ENCODE assay signal across 16 mouse cellular contexts in the genomic region with DNA sequence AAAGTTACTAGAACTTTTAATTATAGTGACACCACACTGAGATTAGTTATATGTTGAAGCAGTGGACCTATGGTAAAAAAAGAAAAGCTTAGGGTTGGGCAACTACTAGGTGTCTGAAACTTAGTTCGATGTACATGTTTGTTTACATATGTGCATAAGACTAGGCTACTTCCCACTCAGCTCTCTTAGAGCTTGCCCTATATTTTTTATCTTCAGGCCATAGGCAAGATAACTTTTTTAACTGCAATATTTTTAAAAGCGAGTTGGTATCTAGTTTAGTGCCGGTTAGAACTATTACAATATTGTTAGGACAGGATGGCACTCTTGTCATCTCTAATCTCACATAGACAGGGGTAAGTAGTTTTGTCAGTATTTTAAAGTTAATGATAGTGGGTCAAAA. TPM values are rescaled to one million over a fixed set of nuclear protein-coding genes. Genes with fewer than 3 reads are reported as not detected.
"Had no signal": no experiment of that assay in that cellular context is flagged by ENCODE, and none has a peak within 500 bp of the region (broad histone marks: within the 10 kb centered on the region; RNA-seq: fewer than 3 reads in every experiment).

No protein-coding gene starts in this region.

- H3K27ac ChIP-seq: midbrain, embryonic 10.5 days; midbrain, embryonic 12.5 days; neural tube, embryonic 13.5 days; neural tube, embryonic 15.5 days had no signal

- H3K4me2 ChIP-seq: lung, embryonic 14.5 days; midbrain, embryonic 12.5 days; neural tube, embryonic 13.5 days; neural tube, embryonic 15.5 days had no signal

- H3K9ac ChIP-seq: lung, embryonic 14.5 days; midbrain, embryonic 12.5 days; neural tube, embryonic 13.5 days; neural tube, embryonic 15.5 days had no signal

- H3K4me3 ChIP-seq: midbrain, embryonic 10.5 days; midbrain, embryonic 12.5 days; myocyte; neural tube, embryonic 13.5 days; neural tube, embryonic 15.5 days had no signal

- ATAC-seq: midbrain, embryonic 16.5 days had no signal

- H3K27me3 ChIP-seq: midbrain, embryonic 12.5 days; neural tube, embryonic 13.5 days; neural tube, embryonic 15.5 days had no signal

- DNase-seq: retina, postnatal 1 day; right cerebral cortex, adult 18-20 months; right cerebral cortex, postnatal 25 days; right cerebral cortex, postnatal 4 days; spleen, adult 18-20 months; thymus, adult 18-20 months; thymus, postnatal 14 days; thymus, postnatal 4 days had no signal

- H3K9me3 ChIP-seq: midbrain, embryonic 10.5 days; midbrain, embryonic 12.5 days; neural tube, embryonic 13.5 days; neural tube, embryonic 15.5 days had no signal

RNA-seq across cellular contexts. Expression of gene Fxyd4, which starts 15.5 kb away (rescaled TPM):
- polyA plus RNA-seq: small intestine, adult 2 months had no signal
